13 mouse cellular contexts compared by ENCODE assay signal in genomic region chr11:116731060-116731580, GRCm38 (mm10). TPM values are rescaled to one million over a fixed set of nuclear protein-coding genes. Genes with fewer than 3 reads are reported as not detected.
A peak's percentile ranks its signal among the peaks of the same experiment; 100 is the strongest.
DNase-seq lines count a peak whose midpoint lies in the region; TF ChIP-seq lines count a peak whose summit lies in the region.
"Not testable (repeated sequence)": the region's sequence is repeated elsewhere in the genome, so short reads cannot be mapped to it uniquely, and the experiment has no call there.
"Had no signal": no experiment of that assay in that cellular context is flagged by ENCODE, and none has a peak within 500 bp of the region (broad histone marks: within the 10 kb centered on the region; RNA-seq: fewer than 3 reads in every experiment).

No protein-coding gene starts in this region.

- not testable (repeated sequence) for TF ChIP-seq EP300 in MEL (IDR thresholded peaks at IDR 0.05; ENCODE audit: low read depth in 1 of 2, low read length in 2 of 2)

- H3K9me3 ChIP-seq in MEL (replicated peaks; ENCODE audit: insufficient read depth, low read length), result not testable (repeated sequence)

- DNase-seq in A20 (ENCODE audit: low read depth, low spot score), result peak; percentile 15
- DNase-seq in MEL (ENCODE audit: low read depth, low spot score), result peak; percentile 85
- DNase-seq in R1 (ENCODE audit: low read depth, low spot score), result peak; percentile 56
- DNase-seq in ZHBTc4 (ENCODE audit: low read depth, low spot score), result peak; percentile 28

- not testable (repeated sequence) for H3K27me3 ChIP-seq in MEL (ENCODE audit: control insufficient read depth in 1 of 2, insufficient read depth in 2 of 2, low read length in 2 of 2)

- not testable (repeated sequence) for H3K79me2 ChIP-seq in MEL (ENCODE audit: control insufficient read depth, insufficient read depth, low read length, poor library complexity)

- TF ChIP-seq RAD21 in MEL (IDR thresholded peaks at IDR 0.05; ENCODE audit: low read depth, low read length), result not testable (repeated sequence)

- TF ChIP-seq POLR2A in MEL (IDR thresholded peaks at IDR 0.05; ENCODE audit: control insufficient read depth in 1 of 2, insufficient read depth in 1 of 2, low read depth in 1 of 2, low read length in 2 of 2, poor library complexity in 1 of 2), result peak in 1 of 2 experiments; percentile 57; a peak in 2 of 4 replicates

- not testable (repeated sequence) for H3K4me3 ChIP-seq in MEL (ENCODE audit: control insufficient read depth in 1 of 2, insufficient read depth in 1 of 2, low read depth in 2 of 2, low read length in 2 of 2)

- TF ChIP-seq CTCF in MEL (IDR thresholded peaks at IDR 0.05 in 2 of 3, conservative IDR thresholded peaks at IDR 0.05 in 1 of 3; ENCODE audit: control insufficient read depth in 1 of 3, insufficient read depth in 1 of 3, low read depth in 2 of 3, low read length in 3 of 3, poor library complexity in 1 of 3, severe bottlenecking in 1 of 3), result peak in 1 of 3 experiments; percentile 25; a peak in 1 of 6 replicates

- peak overlapping the region; percentile 76 for H3K27ac ChIP-seq in MEL (ENCODE audit: control insufficient read depth, low read depth, low read length)

- H3K36me3 ChIP-seq in MEL (ENCODE audit: control insufficient read depth in 1 of 2, insufficient read depth in 2 of 2, low read length in 2 of 2), result peaks cover 0 to 12% of the 10 kb centered on the region in 2 experiments; a peak in 2 of 4 replicates

- H3K9ac ChIP-seq in MEL (ENCODE audit: control insufficient read depth, low read depth, low read length, poor library complexity, severe bottlenecking), result peak overlapping the region; percentile 53

- H3K4me1 ChIP-seq in MEL (ENCODE audit: control insufficient read depth in 1 of 2, insufficient read depth in 2 of 2, low read length in 2 of 2), result peaks cover 2 to 13% of the 10 kb centered on the region in 2 experiments

TF ChIP-seq in MEL, 35 proteins besides CTCF, POLR2A, EP300 and RAD21:
- TF ChIP-seq NELFE (IDR thresholded peaks at IDR 0.05; ENCODE audit: low read depth, low read length), result peak; percentile 33; the same call in 1 of the 2 replicates
- peak; percentile 95 for TF ChIP-seq TBP (IDR thresholded peaks at IDR 0.05; ENCODE audit: low read depth, low read length)
- peak; percentile 4; the same call in 1 of the 2 replicates for TF ChIP-seq TCF12 (IDR thresholded peaks at IDR 0.05; ENCODE audit: low read depth, low read length)
- peak; percentile 71; the same call in 1 of the 2 replicates for TF ChIP-seq HCFC1 (IDR thresholded peaks at IDR 0.05; ENCODE audit: low read depth, low read length)

RNA-seq across cellular contexts. Expression of gene St6galnac1, which starts 44.2 kb away (rescaled TPM):
- not detected in 2 replicates for total RNA-seq in MEL (2012; rRNA removed)
- polyA plus RNA-seq in MEL (2012; ENCODE audit: insufficient read depth in 1 of 2, insufficient read length in 2 of 2, low read depth in 1 of 2, low replicate concordance in 2 of 2, missing spikeins in 1 of 2), result not detected
- total RNA-seq: adrenal gland, postnatal 14 days; adrenal gland, postnatal 25 days; CH12.LX; ES-E14 had no signal
- polyA plus RNA-seq: brain, embryonic 14.5 days; C2C12; cerebellum, adult 2 months; G1E; Patski had no signal

Comparison
In these comparisons a context has a peak if more than half of its experiments do, and no peak if none do; other contexts are left out.
1. DNase-seq: peak in every context shown above with its lines; median percentile 85 in MEL; 56 in R1; 28 in ZHBTc4; 15 in A20.